16 mouse cellular contexts compared by ENCODE assay signal in genomic region chr3:68262304-68262703, GRCm38 (mm10).
"Had no signal": no experiment of that assay in that cellular context is flagged by ENCODE, and none has a peak within 500 bp of the region (broad histone marks: within the 10 kb centered on the region; RNA-seq: fewer than 3 reads in every experiment).

No protein-coding gene starts in this region.

- DNase-seq: lung, adult 2 months; lung, postnatal 14 days; lung, postnatal 36 days; right cerebral cortex, postnatal 14 days; thymus, adult 2 months; thymus, postnatal 25 days; thymus, postnatal 4 days had no signal

- H3K4me2 ChIP-seq: liver, embryonic 15.5 days; lung, embryonic 15.5 days; midbrain, embryonic 11.5 days; midbrain, embryonic 13.5 days; midbrain, embryonic 15.5 days; neural tube, embryonic 12.5 days had no signal

- H3K9me3 ChIP-seq: liver, embryonic 15.5 days; lung, embryonic 15.5 days; megakaryocyte, embryonic 14.5 days; midbrain, embryonic 13.5 days; midbrain, embryonic 15.5 days; neural tube, embryonic 12.5 days had no signal

- H3K36me3 ChIP-seq: liver, embryonic 15.5 days; lung, embryonic 15.5 days; midbrain, embryonic 13.5 days; midbrain, embryonic 15.5 days; neural tube, embryonic 12.5 days had no signal

- H3K4me3 ChIP-seq: liver, embryonic 15.5 days; lung, embryonic 15.5 days; megakaryocyte, embryonic 14.5 days; midbrain, embryonic 13.5 days; midbrain, embryonic 15.5 days; neural tube, embryonic 12.5 days had no signal

- ATAC-seq: lung, postnatal 0 days; midbrain, embryonic 13.5 days; midbrain, embryonic 15.5 days had no signal

- H3K4me1 ChIP-seq: liver, embryonic 15.5 days; lung, embryonic 15.5 days; megakaryocyte, embryonic 14.5 days; midbrain, embryonic 13.5 days; midbrain, embryonic 15.5 days; neural tube, embryonic 12.5 days had no signal

- H3K9ac ChIP-seq: liver, embryonic 15.5 days; lung, embryonic 15.5 days; midbrain, embryonic 13.5 days; midbrain, embryonic 15.5 days; neural tube, embryonic 12.5 days had no signal

- H3K27ac ChIP-seq: liver, embryonic 15.5 days; lung, embryonic 15.5 days; macrophage; midbrain, embryonic 13.5 days; midbrain, embryonic 15.5 days; neural tube, embryonic 12.5 days had no signal

- H3K27me3 ChIP-seq: liver, embryonic 15.5 days; lung, embryonic 15.5 days; megakaryocyte, embryonic 14.5 days; midbrain, embryonic 13.5 days; midbrain, embryonic 15.5 days; neural tube, embryonic 12.5 days had no signal
